Mouse (Mus musculus) heart, postnatal 4 days (tissue): ENCODE results near the gene Drc3. TPM values are rescaled to one million over a fixed set of nuclear protein-coding genes. Genes with fewer than 3 reads are reported as not detected.
A peak's percentile ranks its signal among the peaks of the same experiment; 100 is the strongest.

Experiments
- DNase-seq: peaks from one replicate; pipeline ENCODE4 v3.0.0; 2021
- total RNA-seq, 2 experiments: library from RNA; stranded (reverse); gene quantifications; 2 replicates each; pipeline ENCODE4 v1.2.3; 2021

Drc3 gene
- total RNA-seq, 2 experiments from 2014 or later: 1.8 to 2.4 TPM

GRCm38 (mm10) chr11:60338291-60338690 is 14.8 kb upstream of the Drc3 start:
- DNase-seq: peak; percentile 63

GRCm38 (mm10) chr11:60339361-60339760 is 13.8 kb upstream of the Drc3 start:
- DNase-seq: no peak

- DNase-seq: no peak
These were observed 7.3 kb upstream of the Drc3 start for GRCm38 (mm10) chr11:60345868-60346267.

GRCm38 (mm10) chr11:60346537-60346936 is 6.6 kb upstream of the Drc3 start:
- peak; percentile 58 for DNase-seq

GRCm38 (mm10) chr11:60351388-60351787 is 1.7 kb upstream of the Drc3 start:
- DNase-seq: no peak

GRCm38 (mm10) chr11:60351925-60352371 is 1.2 kb upstream of the Drc3 start:
- peak; percentile 66 for DNase-seq

GRCm38 (mm10) chr11:60355952-60356351 is 2.8 kb downstream of the Drc3 start:
- no peak for DNase-seq

GRCm38 (mm10) chr11:60357116-60357515 is 4.0 kb downstream of the Drc3 start:
- DNase-seq: no peak

- peak; percentile 27 for DNase-seq
These were observed 5.4 kb downstream of the Drc3 start for GRCm38 (mm10) chr11:60358548-60358947.

GRCm38 (mm10) chr11:60359138-60359537 is 6.0 kb downstream of the Drc3 start:
- DNase-seq: no peak

- no peak for DNase-seq
These were observed 6.8 kb downstream of the Drc3 start for GRCm38 (mm10) chr11:60359936-60360335.

GRCm38 (mm10) chr11:60360631-60361201 is 7.6 kb downstream of the Drc3 start:
- DNase-seq: peak; percentile 25

- DNase-seq: no peak
These were observed 13.3 kb downstream of the Drc3 start for GRCm38 (mm10) chr11:60366239-60367019.

GRCm38 (mm10) chr11:60367256-60367655 is 14.1 kb downstream of the Drc3 start:
- DNase-seq: no peak

- no peak for DNase-seq
These were observed 15.8 kb downstream of the Drc3 start for GRCm38 (mm10) chr11:60368909-60369308.

GRCm38 (mm10) chr11:60369448-60369847 is 16.3 kb downstream of the Drc3 start:
- no peak for DNase-seq

GRCm38 (mm10) chr11:60370431-60370830 is 17.3 kb downstream of the Drc3 start:
- DNase-seq: no peak

GRCm38 (mm10) chr11:60374481-60374880 is 21.4 kb downstream of the Drc3 start:
- no peak for DNase-seq

GRCm38 (mm10) chr11:60383518-60383917 is 30.4 kb downstream of the Drc3 start:
- DNase-seq: no peak

GRCm38 (mm10) chr11:60384762-60385421 is 31.8 kb downstream of the Drc3 start:
- DNase-seq: no peak

- DNase-seq: no peak
These were observed 32.8 kb downstream of the Drc3 start for GRCm38 (mm10) chr11:60385946-60386345.

GRCm38 (mm10) chr11:60387944-60388343 is 34.8 kb downstream of the Drc3 start:
- DNase-seq: no peak

- DNase-seq: no peak
These were observed 38.2 kb downstream of the Drc3 start for GRCm38 (mm10) chr11:60391346-60391745.

GRCm38 (mm10) chr11:60396546-60396945 is 43.4 kb downstream of the Drc3 start:
- DNase-seq: peak; percentile 45
